In genomic region chr9:115301002-115301579, GRCm38 (mm10) we compare ENCODE assay signal across 19 mouse cellular contexts. TPM values are rescaled to one million over a fixed set of nuclear protein-coding genes. Genes with fewer than 3 reads are reported as not detected.
DNase-seq lines count a peak whose midpoint lies in the region; ATAC-seq and TF ChIP-seq lines count a peak whose summit lies in the region.
"Had no signal": no experiment of that assay in that cellular context is flagged by ENCODE, and none has a peak within 500 bp of the region (broad histone marks: within the 10 kb centered on the region; RNA-seq: fewer than 3 reads in every experiment).

No protein-coding gene starts in this region.

- no peaks in the 10 kb centered on the region for H3K27me3 ChIP-seq in stomach, embryonic 15.5 days (replicated peaks)
- no peaks in the 10 kb centered on the region for H3K27me3 ChIP-seq in stomach, postnatal 0 days (ENCODE audit: control insufficient read depth, insufficient read depth, low read length)
- no peaks in the 10 kb centered on the region for H3K27me3 ChIP-seq in liver, embryonic 12.5 days (replicated peaks)

- intact Hi-C loops in left cerebral cortex, postnatal 36 days (cut with DNase I), result loop anchor here (10.0 kb wide), 1 partner anchor 404 kb away; no protein-coding TSS in a partner anchor
- intact Hi-C loops in left cerebral cortex, adult 2 months (cut with DNase I), result no loop called here

- 83% methylated on average over 6 of the region's 6 CpGs for WGBS in stomach, embryonic 15.5 days
- WGBS in stomach, postnatal 0 days, result 96% methylated on average over 6 of the region's 6 CpGs
- 43% methylated on average over 6 of the region's 6 CpGs for WGBS in liver, embryonic 12.5 days (ENCODE audit: insufficient replicate concordance)

- H3K9me3 ChIP-seq in stomach, embryonic 15.5 days, result no peaks in the 10 kb centered on the region
- H3K9me3 ChIP-seq in stomach, postnatal 0 days (ENCODE audit: control insufficient read depth, low read length), result no peaks in the 10 kb centered on the region
- H3K9me3 ChIP-seq in liver, embryonic 12.5 days (replicated peaks), result no peaks in the 10 kb centered on the region

- TF ChIP-seq EP300 in stomach, postnatal 0 days (optimal IDR thresholded peaks at IDR 0.05), result no peak

- ATAC-seq in stomach, embryonic 15.5 days (ENCODE audit: insufficient read depth, low FRiP score, low read depth), result 0 out of 2 replicates have a peak, but pooled peaks have one; percentile 31
- no peak for ATAC-seq in stomach, postnatal 0 days (ENCODE audit: low FRiP score, low TSS enrichment)
- peak; percentile 69 for ATAC-seq in erythroid progenitor cell, adult 5-6 weeks (replicated peaks; ENCODE audit: low FRiP score, poor library complexity, severe bottlenecking)
- ATAC-seq in liver, embryonic 12.5 days, result peak; percentile 80
- ATAC-seq in megakaryocyte-erythroid progenitor cell, adult 5-6 weeks (replicated peaks; ENCODE audit: low FRiP score, low TSS enrichment, poor library complexity, severe bottlenecking), result peak; percentile 82
- ATAC-seq: CD4-positive, CD25-positive, alpha-beta regulatory T cell, adult 4 months; forebrain, embryonic 16.5 days; hindbrain, embryonic 16.5 days; midbrain, embryonic 16.5 days had no signal

- no peak overlapping the region for H3K27ac ChIP-seq in stomach, embryonic 15.5 days
- H3K27ac ChIP-seq in stomach, postnatal 0 days (replicated peaks), result no peak overlapping the region
- 0 out of 2 replicates have a peak overlapping the region, but pooled peaks have one; percentile 1 for H3K27ac ChIP-seq in liver, embryonic 12.5 days
- H3K27ac ChIP-seq in left cerebral cortex, adult 2 months, result no peak overlapping the region

- no peak for DNase-seq in stomach, postnatal 0 days (ENCODE audit: low spot score)
- no peak for DNase-seq in left cerebral cortex, postnatal 36 days (ENCODE audit: low spot score in 2 of 2)
- DNase-seq in urinary bladder, postnatal 36 days (ENCODE audit: low spot score in 2 of 2), result no peak
- DNase-seq in left cerebral cortex, adult 2 months (ENCODE audit: extremely low spot score in 1 of 2, low spot score in 2 of 2), result no peak
- DNase-seq: adrenal gland, postnatal 25 days; cerebellum, postnatal 10 days; gastrocnemius, postnatal 10 days; heart, postnatal 10 days; lung, postnatal 4 days; right cerebral cortex, postnatal 25 days; thymus, adult 2 months had no signal

- H3K4me3 ChIP-seq in stomach, embryonic 15.5 days (replicated peaks), result no peak overlapping the region
- H3K4me3 ChIP-seq in stomach, postnatal 0 days (ENCODE audit: low read depth, low read length), result no peak overlapping the region
- H3K4me3 ChIP-seq in liver, embryonic 12.5 days, result no peak overlapping the region
- no peak overlapping the region for H3K4me3 ChIP-seq in left cerebral cortex, adult 2 months

- H3K4me2 ChIP-seq in stomach, embryonic 15.5 days, result no peak overlapping the region
- H3K4me2 ChIP-seq in stomach, postnatal 0 days (replicated peaks; ENCODE audit: low read depth), result no peak overlapping the region
- peak overlapping the region; percentile 32 for H3K4me2 ChIP-seq in liver, embryonic 12.5 days

- no peaks in the 10 kb centered on the region for H3K36me3 ChIP-seq in stomach, embryonic 15.5 days
- no peaks in the 10 kb centered on the region for H3K36me3 ChIP-seq in stomach, postnatal 0 days (ENCODE audit: control insufficient read depth, insufficient read depth, low read length)
- peaks cover 22% of the 10 kb centered on the region; the same call in 1 of the 2 replicates for H3K36me3 ChIP-seq in liver, embryonic 12.5 days

- H3K4me1 ChIP-seq in stomach, embryonic 15.5 days, result peaks cover 15% of the 10 kb centered on the region
- H3K4me1 ChIP-seq in stomach, postnatal 0 days (replicated peaks; ENCODE audit: control insufficient read depth, insufficient read depth), result peaks cover 4% of the 10 kb centered on the region
- H3K4me1 ChIP-seq in liver, embryonic 12.5 days, result peaks cover 73% of the 10 kb centered on the region

- H3K9ac ChIP-seq in stomach, embryonic 15.5 days, result no peak overlapping the region
- H3K9ac ChIP-seq in stomach, postnatal 0 days (ENCODE audit: low read length), result no peak overlapping the region
- peak overlapping the region; percentile 9; the same call in 1 of the 2 replicates for H3K9ac ChIP-seq in liver, embryonic 12.5 days

- no peak for TF ChIP-seq CTCF in stomach, postnatal 0 days (IDR thresholded peaks at IDR 0.05; ENCODE audit: low read depth)
- TF ChIP-seq CTCF in left cerebral cortex, adult 2 months (IDR thresholded peaks at IDR 0.05), result no peak

RNA-seq across cellular contexts. Expression of gene Stt3b, which starts 9.1 kb away (rescaled TPM):
- polyA plus RNA-seq in stomach, embryonic 15.5 days (2015; fragmentation: Nextera tagmentation; extraction: Ambion mirVana), result 102 and 110 TPM in 2 replicates
- polyA plus RNA-seq in stomach, postnatal 0 days (2015; fragmentation: Nextera tagmentation; extraction: Ambion mirVana), result 48.9 and 49.6 TPM in 2 replicates
- 52.6 and 60.8 TPM in 2 replicates for total RNA-seq in erythroid progenitor cell, adult 5-6 weeks (2015; ENCODE audit: low replicate concordance)
- 46.4 and 54.3 TPM in 2 replicates for total RNA-seq in erythroid progenitor cell, adult 5-6 weeks (2017; ENCODE audit: low replicate concordance)
- polyA plus RNA-seq in liver, embryonic 12.5 days (2016; fragmentation: Nextera tagmentation; extraction: Ambion mirVana), result 102 and 106 TPM in 2 replicates
- 97.1 and 101 TPM in 2 replicates for total RNA-seq in megakaryocyte-erythroid progenitor cell, adult 5-6 weeks (2014; fragmentation: Nextera tagmentation)
- 94.4 and 108 TPM in 2 replicates for total RNA-seq in megakaryocyte-erythroid progenitor cell, adult 5-6 weeks (2017)
- 10 to 100 TPM; 84.8 to 87.6 TPM for total RNA-seq in left cerebral cortex, postnatal 36 days (2021)
- total RNA-seq in left cerebral cortex, adult 2 months (2021), result 10 to 100 TPM; 87.7 to 92.9 TPM
